Mouse (Mus musculus): ENCODE measurements at regions not wholly inside any gene's neighbourhood (a gene's known extent, or its start where the extent isn't known, plus 50 kb on each side); places are given as distances from the start of the nearest gene placed in this dataset.
"Not testable (repeated sequence)": the region's sequence is repeated elsewhere in the genome, so short reads cannot be mapped to it uniquely, and the experiment has no call there.

DNA sequence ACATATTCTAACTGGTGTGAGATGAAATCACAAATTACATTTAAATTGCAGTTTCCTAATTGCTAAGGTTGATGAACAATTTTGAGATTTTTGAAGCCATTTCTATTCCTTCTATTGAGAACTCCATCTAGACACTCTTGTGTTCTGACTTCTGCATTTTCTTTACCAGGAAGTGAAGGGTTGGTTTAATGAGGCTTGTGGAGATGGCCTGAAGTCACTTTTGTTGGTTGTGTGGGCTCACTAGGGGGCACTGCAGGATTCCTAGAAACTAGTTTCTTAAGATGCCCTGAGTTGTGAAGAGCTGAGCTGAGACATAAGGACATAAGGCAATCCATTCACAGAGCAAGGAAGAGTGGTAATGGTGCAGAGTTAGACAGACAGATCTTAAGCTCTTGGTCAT lies 402.8 kb upstream of the Olfr1507 start:
- TF ChIP-seq CTCF (IDR thresholded peaks at IDR 0.05; ENCODE audit: low read depth, low read length); POLR2A (IDR thresholded peaks at IDR 0.05; ENCODE audit: insufficient read depth, low read length): not testable (repeated sequence)
